In the genomic region with DNA sequence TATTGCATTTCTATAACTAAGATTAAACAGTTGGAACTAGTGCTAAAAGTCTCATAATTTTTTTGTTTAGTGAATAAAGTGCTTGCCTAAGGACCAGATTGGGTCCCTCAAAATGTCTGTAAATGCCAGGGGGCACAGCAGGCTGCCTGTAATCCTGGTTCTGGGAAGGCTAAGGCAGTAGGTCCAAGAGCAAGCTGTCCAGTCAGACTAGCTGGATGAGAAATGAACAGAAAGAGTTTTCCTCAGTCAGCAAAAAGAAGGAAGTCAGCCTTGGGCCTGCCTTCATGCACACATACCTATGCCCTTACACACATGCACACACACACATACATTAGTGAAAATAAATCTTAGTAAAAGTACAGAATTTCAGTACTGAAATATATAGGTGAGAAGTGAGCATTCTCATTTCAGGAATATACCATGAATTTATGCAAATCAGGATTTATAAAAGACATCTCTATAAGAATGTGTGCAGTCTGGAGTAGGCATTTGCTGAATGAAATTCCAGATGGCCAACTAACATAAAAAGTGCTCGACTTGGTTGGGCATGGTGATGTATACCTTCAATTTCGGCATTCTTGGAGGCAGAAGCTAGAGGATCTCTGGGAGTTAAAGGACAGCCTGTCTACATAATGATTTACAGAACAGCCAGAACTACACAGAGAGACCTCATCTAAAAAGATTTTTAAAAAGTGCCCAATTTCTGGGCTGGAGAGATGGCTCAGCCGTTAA, we compare ENCODE assay signal across 12 mouse cellular contexts. TPM values are rescaled to one million over a fixed set of nuclear protein-coding genes. Genes with fewer than 3 reads are reported as not detected.
A peak's percentile ranks its signal among the peaks of the same experiment; 100 is the strongest.
DNase-seq lines count a peak whose midpoint lies in the region; ATAC-seq lines count a peak whose summit lies in the region.
"Had no signal": no experiment of that assay in that cellular context is flagged by ENCODE, and none has a peak within 500 bp of the region (broad histone marks: within the 10 kb centered on the region; RNA-seq: fewer than 3 reads in every experiment).

No protein-coding gene starts in this region.

- 66% methylated on average over 3 of the region's 3 CpGs for WGBS in heart, embryonic 10.5 days
- 72% methylated on average over 3 of the region's 3 CpGs for whole genome bisulfite sequencing in limb, embryonic 12.5 days
- WGBS in limb, embryonic 10.5 days: 73% methylated on average over 3 of the region's 3 CpGs
- WGBS in stomach, embryonic 16.5 days: 40% methylated on average over 3 of the region's 3 CpGs

- no peak overlapping the region for H3K27ac ChIP-seq in heart, embryonic 10.5 days
- peak overlapping the region; percentile 51 for H3K27ac ChIP-seq in limb, embryonic 12.5 days
- H3K27ac ChIP-seq in limb, embryonic 10.5 days: no peak overlapping the region
- peak overlapping the region; percentile 39 for H3K27ac ChIP-seq in stomach, embryonic 16.5 days (ENCODE audit: low read length)

- H3K4me3 ChIP-seq in heart, embryonic 10.5 days: no peak overlapping the region
- no peak overlapping the region for H3K4me3 ChIP-seq in limb, embryonic 12.5 days (replicated peaks)
- H3K4me3 ChIP-seq in limb, embryonic 10.5 days: no peak overlapping the region
- no peak overlapping the region for H3K4me3 ChIP-seq in stomach, embryonic 16.5 days (replicated peaks; ENCODE audit: low read length)

- DNase-seq in heart, adult 11 months: peak; percentile 15
- DNase-seq in heart, embryonic 10.5 days (ENCODE audit: low spot score): no peak
- no peak for DNase-seq in limb, embryonic 10.5 days (ENCODE audit: low spot score)
- DNase-seq in cerebellum, postnatal 25 days: peak; percentile 40 to 59
- DNase-seq in right cerebral cortex, postnatal 36 days (ENCODE audit: low spot score in 2 of 2): no peak
- no peak for DNase-seq in urinary bladder, postnatal 14 days (ENCODE audit: low spot score)
- DNase-seq: kidney, postnatal 36 days; lung, postnatal 10 days; thymus, postnatal 4 days had no signal

- ATAC-seq in limb, embryonic 12.5 days (ENCODE audit: insufficient number of reproducible peaks, insufficient read depth, low FRiP score, low TSS enrichment, low read depth): no peak
- peak; percentile 21; the same call in 1 of the 2 replicates for ATAC-seq in stomach, embryonic 16.5 days (ENCODE audit: insufficient read depth, low FRiP score)
- ATAC-seq: midbrain, embryonic 16.5 days had no signal

- H3K27me3 ChIP-seq in heart, embryonic 10.5 days (ENCODE audit: insufficient read depth, poor library complexity, severe bottlenecking): no peaks in the 10 kb centered on the region
- H3K27me3 ChIP-seq in limb, embryonic 12.5 days: no peaks in the 10 kb centered on the region
- H3K27me3 ChIP-seq in limb, embryonic 10.5 days (ENCODE audit: low read depth, poor library complexity, severe bottlenecking): no peaks in the 10 kb centered on the region
- no peaks in the 10 kb centered on the region for H3K27me3 ChIP-seq in stomach, embryonic 16.5 days (ENCODE audit: control insufficient read depth, insufficient read depth, low read length)

- no peaks in the 10 kb centered on the region for H3K9me3 ChIP-seq in heart, embryonic 10.5 days
- no peaks in the 10 kb centered on the region for H3K9me3 ChIP-seq in limb, embryonic 12.5 days
- H3K9me3 ChIP-seq in limb, embryonic 10.5 days (replicated peaks): no peaks in the 10 kb centered on the region
- H3K9me3 ChIP-seq in stomach, embryonic 16.5 days (replicated peaks; ENCODE audit: control insufficient read depth, low read length): no peaks in the 10 kb centered on the region

- H3K36me3 ChIP-seq in heart, embryonic 10.5 days: no peaks in the 10 kb centered on the region; the same call in 1 of the 2 replicates
- H3K36me3 ChIP-seq in limb, embryonic 12.5 days: peaks cover 6% of the 10 kb centered on the region; the same call in 1 of the 2 replicates
- peaks cover 41% of the 10 kb centered on the region for H3K36me3 ChIP-seq in limb, embryonic 10.5 days
- no peaks in the 10 kb centered on the region for H3K36me3 ChIP-seq in stomach, embryonic 16.5 days (ENCODE audit: control insufficient read depth, insufficient read depth, low read length)

- H3K9ac ChIP-seq in limb, embryonic 12.5 days (replicated peaks): no peak overlapping the region
- H3K9ac ChIP-seq in stomach, embryonic 16.5 days (ENCODE audit: low read length): no peak overlapping the region

- H3K4me1 ChIP-seq in heart, embryonic 10.5 days: peaks cover 22% of the 10 kb centered on the region
- H3K4me1 ChIP-seq in limb, embryonic 12.5 days (replicated peaks): 0 out of 2 replicates have a peak, but pooled peaks cover 5% of the 10 kb centered on the region
- H3K4me1 ChIP-seq in limb, embryonic 10.5 days: peaks cover 3% of the 10 kb centered on the region; the same call in 1 of the 2 replicates
- peaks cover 3% of the 10 kb centered on the region for H3K4me1 ChIP-seq in stomach, embryonic 16.5 days (ENCODE audit: control insufficient read depth, insufficient read depth, low read length)

- H3K4me2 ChIP-seq in limb, embryonic 12.5 days: no peak overlapping the region
- no peak overlapping the region for H3K4me2 ChIP-seq in stomach, embryonic 16.5 days (ENCODE audit: low read depth, low read length)

RNA-seq across cellular contexts. Expression of gene Klhdc10, which starts 31.0 kb away (rescaled TPM):
- 30.9 and 33.8 TPM in 2 replicates for polyA plus RNA-seq in heart, embryonic 10.5 days (2016; fragmentation: Nextera tagmentation; extraction: Ambion mirVana)
- 41.8 and 49.8 TPM in 2 replicates for polyA plus RNA-seq in limb, embryonic 12.5 days (2016; fragmentation: Nextera tagmentation; extraction: Ambion mirVana)
- polyA plus RNA-seq in limb, embryonic 10.5 days (2016; fragmentation: Nextera tagmentation; extraction: Ambion mirVana): 46.2 and 49.2 TPM in 2 replicates
- 15.6 and 16.5 TPM in 2 replicates for polyA plus RNA-seq in stomach, embryonic 16.5 days (2015; fragmentation: Nextera tagmentation; extraction: Ambion mirVana)

RNA-seq across cellular contexts. Expression of gene Zc3hc1, which starts 41.8 kb away (rescaled TPM):
- 55.6 and 71.2 TPM in 2 replicates for polyA plus RNA-seq in heart, embryonic 10.5 days (2016; fragmentation: Nextera tagmentation; extraction: Ambion mirVana)
- polyA plus RNA-seq in limb, embryonic 12.5 days (2016; fragmentation: Nextera tagmentation; extraction: Ambion mirVana): 81.7 and 83.3 TPM in 2 replicates
- polyA plus RNA-seq in limb, embryonic 10.5 days (2016; fragmentation: Nextera tagmentation; extraction: Ambion mirVana): 91.3 and 95.9 TPM in 2 replicates
- polyA plus RNA-seq in stomach, embryonic 16.5 days (2015; fragmentation: Nextera tagmentation; extraction: Ambion mirVana): 36.0 and 38.9 TPM in 2 replicates

Comparison
In these comparisons a context has a peak if more than half of its experiments do, and no peak if none do; other contexts are left out.
1. DNase-seq: peak in heart, adult 11 months (single experiment) and cerebellum, postnatal 25 days (2 of 2); none in heart, embryonic 10.5 days (single experiment), limb, embryonic 10.5 days (single experiment), right cerebral cortex, postnatal 36 days (0 of 2) and urinary bladder, postnatal 14 days (single experiment).
2. H3K27ac ChIP-seq: peak in limb, embryonic 12.5 days (single experiment) and stomach, embryonic 16.5 days (single experiment); none in heart, embryonic 10.5 days (single experiment) and limb, embryonic 10.5 days (single experiment).